Mouse (Mus musculus) thymus, postnatal 14 days (tissue): ENCODE measurements around the gene Il12a.
A peak's percentile ranks its signal among the peaks of the same experiment; 100 is the strongest.
"Not testable (repeated sequence)": the region's sequence is repeated elsewhere in the genome, so short reads cannot be mapped to it uniquely, and the experiment has no call there.

Experiments used
- DNase-seq: peaks from one replicate; pipeline ENCODE4 v3.0.0; 2021

Il12a gene

DNA sequence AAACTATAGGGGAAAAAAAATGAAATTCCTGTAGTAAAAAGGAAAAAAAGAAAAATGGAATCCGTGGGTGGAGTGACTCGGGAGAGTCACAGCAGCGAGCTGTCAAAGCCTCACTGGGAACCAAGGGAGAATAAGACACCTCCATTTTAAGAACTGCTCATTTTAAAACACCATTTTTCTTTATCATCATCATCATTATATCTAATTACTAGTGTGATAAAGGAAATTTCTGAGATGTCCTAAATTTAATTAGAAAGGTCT, 53.0 kb downstream of the Il12a start:
- DNase-seq: no peak

DNA sequence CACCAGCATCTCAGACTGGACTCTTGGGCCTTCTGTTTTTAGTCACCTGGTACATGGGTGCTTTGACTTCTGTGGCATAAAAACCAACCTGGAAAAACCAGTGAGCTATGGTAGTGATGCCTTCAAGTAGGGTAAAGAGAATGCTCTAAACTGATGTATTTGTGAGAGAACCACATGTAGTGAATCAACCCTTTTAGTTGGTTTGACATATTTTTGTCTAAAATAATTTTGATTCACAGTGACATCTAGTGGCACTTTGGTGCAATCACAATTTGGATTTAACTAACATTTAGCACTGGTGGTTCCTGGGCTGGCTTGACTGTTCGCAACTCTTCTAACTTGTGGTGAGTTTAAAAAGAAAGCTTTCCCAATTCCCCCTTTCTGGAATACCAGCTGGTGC, 53.7 kb downstream of the Il12a start:
- DNase-seq: peak; percentile 21

DNA sequence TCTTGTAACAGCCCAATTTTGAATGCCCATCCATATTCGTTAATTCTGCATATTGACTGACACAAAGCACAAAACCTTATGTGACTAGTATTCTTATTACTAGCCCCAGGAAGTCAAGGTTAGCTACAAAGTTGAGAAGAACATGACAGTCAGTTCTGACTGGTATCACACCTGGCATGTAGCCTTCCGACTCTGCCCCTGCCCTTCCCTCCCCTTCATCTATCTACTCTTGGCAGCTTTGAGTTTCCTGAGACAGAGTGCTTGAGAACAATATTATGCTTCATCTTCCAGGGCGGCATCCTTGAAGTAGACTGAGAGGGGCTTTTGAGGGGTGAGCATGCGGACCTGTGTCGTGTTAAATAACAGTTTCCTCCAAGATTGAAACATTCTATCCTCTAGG, 54.6 kb downstream of the Il12a start:
- no peak for DNase-seq

DNA sequence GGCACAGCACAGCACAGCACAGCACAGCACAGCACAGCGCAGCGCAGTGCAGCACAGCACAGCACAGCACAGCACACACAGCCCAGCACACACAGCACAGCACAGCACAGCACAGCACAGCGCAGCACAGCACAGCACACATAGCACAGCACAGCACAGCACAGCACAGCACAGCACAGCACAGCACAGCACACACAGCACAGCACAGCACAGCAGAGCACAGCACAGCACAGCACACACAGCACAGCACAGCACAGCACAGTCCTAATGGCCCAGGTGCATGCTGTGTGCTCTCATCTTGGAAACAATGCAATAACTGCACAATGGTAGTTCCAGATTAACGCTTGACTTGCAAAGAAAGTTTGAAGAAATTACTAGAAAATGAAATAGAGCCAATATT, 55.8 kb downstream of the Il12a start:
- not testable (repeated sequence) for DNase-seq
